Mouse (Mus musculus) CH12.LX (cell line): Measurements from ENCODE around the gene Dhx32. TPM values are rescaled to one million over a fixed set of nuclear protein-coding genes. Genes with fewer than 3 reads are reported as not detected.
"Not testable (repeated sequence)": the region's sequence is repeated elsewhere in the genome, so short reads cannot be mapped to it uniquely, and the experiment has no call there.

Source experiments
- DNase-seq: peaks from one replicate; pipeline ENCODE4 v3.0.0-alpha.2; 2013; ENCODE audit errors: extremely low read depth
- H3K27ac ChIP-seq: 2 replicates; pipeline ENCODE4 v1.5.1; 2012; ENCODE audit warnings: low read depth, mild to moderate bottlenecking, control low read depth, moderate library complexity; ENCODE audit not compliant: insufficient read depth
- H3K27me3 ChIP-seq: replicated peaks from 2 replicates; pipeline ENCODE3; 2012; ENCODE audit warnings: inconsistent platforms
- H3K36me3 ChIP-seq, 2 experiments: replicated peaks in 1 of 2; 2 replicates each; pipeline versions ENCODE3 to v1.6.1; 2012; ENCODE audit warnings: inconsistent platforms in 1 of 2, low read length in 1 of 2, mild to moderate bottlenecking in 1 of 2, mixed read lengths in 1 of 2, moderate library complexity in 1 of 2; ENCODE audit not compliant: control insufficient read depth in 1 of 2, insufficient read depth in 1 of 2
- H3K4me1 ChIP-seq, 2 experiments: 2 replicates each; pipeline ENCODE4 v1.6.1; 2012; ENCODE audit warnings: inconsistent platforms in 1 of 2, moderate library complexity in 1 of 2; ENCODE audit not compliant: insufficient read depth in 2 of 2, control insufficient read depth in 1 of 2
- H3K4me2 ChIP-seq: 2 replicates; pipeline ENCODE4 v1.6.1; 2012; ENCODE audit warnings: low read depth, mild to moderate bottlenecking, control low read depth; ENCODE audit not compliant: poor library complexity, insufficient read depth, severe bottlenecking
- H3K4me3 ChIP-seq, 3 experiments: fragments of 150-350 bp in 1 of 3; sonication (generic) in 1 of 3; replicated peaks in 1 of 3; 2 replicates each; pipeline versions ENCODE3 to v1.5.1; 2011 to 2012; ENCODE audit warnings: low read depth in 2 of 3, low read length in 2 of 3, mild to moderate bottlenecking in 2 of 3, moderate library complexity in 2 of 3, control low read depth in 1 of 3, improper control_type of control experiment in 1 of 3, inconsistent platforms in 1 of 3, mixed read lengths in 1 of 3; ENCODE audit not compliant: poor library complexity in 1 of 3
- H3K79me2 ChIP-seq: replicated peaks from 2 replicates; pipeline ENCODE4 v1.6.1; 2012; ENCODE audit warnings: mild to moderate bottlenecking, moderate library complexity; ENCODE audit not compliant: control insufficient read depth, poor library complexity, insufficient read depth, severe bottlenecking; ENCODE audit errors: extremely low read depth
- H3K9ac ChIP-seq: 2 replicates; pipeline ENCODE4 v1.6.1; 2012; ENCODE audit warnings: low read depth, mild to moderate bottlenecking, control low read depth, moderate library complexity; ENCODE audit not compliant: insufficient read depth
- H3K9me3 ChIP-seq: replicated peaks from 2 replicates; pipeline ENCODE3; 2012; ENCODE audit warnings: low read length, inconsistent platforms, mixed read lengths
- CHD1 ChIP-seq: IDR thresholded peaks from 2 replicates; pipeline ENCODE4 v1.6.1; 2012; ENCODE audit warnings: low read depth, low read length, improper control_type of control experiment, inconsistent platforms
- CTCF ChIP-seq, 2 experiments: IDR thresholded peaks in 1 of 2; conservative IDR thresholded peaks in 1 of 2; 2 replicates each; pipeline ENCODE4 v1.5.1; 2011 to 2012; ENCODE audit warnings: low read depth in 2 of 2, low read length in 2 of 2, improper control_type of control experiment in 1 of 2, inconsistent platforms in 1 of 2, mild to moderate bottlenecking in 1 of 2, moderate library complexity in 1 of 2
- ELF1 ChIP-seq: IDR thresholded peaks from 2 replicates; pipeline ENCODE4 v1.6.1; 2014; ENCODE audit warnings: low read depth, mild to moderate bottlenecking, inconsistent platforms, low read length, improper control_type of control experiment
- EP300 ChIP-seq: IDR thresholded peaks from 2 replicates; pipeline ENCODE4 v1.6.1; 2011; ENCODE audit warnings: low read length, improper control_type of control experiment
- MAFK ChIP-seq: IDR thresholded peaks from 2 replicates; pipeline ENCODE4 v1.6.1; 2011; ENCODE audit warnings: low read length, improper control_type of control experiment; ENCODE audit not compliant: insufficient replicate concordance
- MAX ChIP-seq: IDR thresholded peaks from 2 replicates; pipeline ENCODE4 v1.6.1; 2011; ENCODE audit warnings: low read length, improper control_type of control experiment
- MYC ChIP-seq: IDR thresholded peaks from 2 replicates; pipeline ENCODE4 v1.6.1; 2011; ENCODE audit warnings: low read depth, mild to moderate bottlenecking, improper control_type of control experiment, low read length
- RAD21 ChIP-seq: IDR thresholded peaks from 2 replicates; pipeline ENCODE4 v1.6.1; 2011; ENCODE audit warnings: low read depth, mild to moderate bottlenecking, low read length, improper control_type of control experiment, moderate library complexity
- UBTF ChIP-seq: IDR thresholded peaks from 2 replicates; pipeline ENCODE4 v1.6.1; 2012; ENCODE audit warnings: low read depth, mild to moderate bottlenecking, inconsistent platforms, low read length, improper control_type of control experiment, moderate library complexity
- dilution Hi-C: fragments of 300-500 bp; cut with MboI; formaldehyde crosslinking; loops from 2 replicates; pipeline ENCODE4 v1.14.3; 2020; ENCODE audit warnings: low sequenced_read_pairs; ENCODE audit not compliant: extremely low pct_unique_long_range_greater_than_20kb, extremely low pct_ligation_motif_present
- in situ Hi-C: fragments of 300-500 bp; cut with MboI; formaldehyde crosslinking; loops from 3 replicates; pipeline ENCODE4 v1.14.3; 2019; ENCODE audit warnings: low sequenced_read_pairs, low pct_ligation_motif_present, low pct_unique_long_range_greater_than_20kb, mixed read lengths
- polyA plus RNA-seq: library from polyadenylated mRNA; unstranded; fragments of >175 nt; gene quantifications from 2 replicates; pipeline ENCODE4 v1.2.1, GENCODE M21; 2012; ENCODE audit warnings: low read depth; ENCODE audit not compliant: insufficient read length
- total RNA-seq, 2 experiments: library from RNA; depleted of rRNA; stranded (reverse); fragments of 300-350 nt in 1 of 2; fragments of >200 nt in 1 of 2; gene quantifications; 2 replicates each; pipeline ENCODE4 v1.2.3; 2012 to 2014

Dhx32 gene
- total and polyA plus RNA-seq, 3 experiments = 16.3 to 20.6 (median 16.9) TPM

GRCm38 (mm10) chr7:133685644-133686043 lies 96.9 kb downstream of the Dhx32 start:
- DNase-seq, H3K4me2 ChIP-seq, H3K9ac ChIP-seq, in situ Hi-C loops, H3K79me2 ChIP-seq, H3K27me3 ChIP-seq, H3K27ac ChIP-seq, dilution Hi-C loops: not testable (repeated sequence)
- peak overlapping the region in 1 of 3 experiments; percentile 50 for H3K4me3 ChIP-seq
- peaks cover 5 to 21% of the 10 kb centered on the region in 2 experiments for H3K4me1 ChIP-seq
- H3K9me3 ChIP-seq = peaks cover 24% of the 10 kb centered on the region
- peaks cover 21 to 48% of the 10 kb centered on the region in 2 experiments for H3K36me3 ChIP-seq

GRCm38 (mm10) chr7:133684701-133685100 lies 97.8 kb downstream of the Dhx32 start:
- Histone ChIP-seq H3K9ac (no peak overlapping the region), H3K4me2 (no peak overlapping the region), H3K27me3 (no peaks in the 10 kb centered on the region), H3K36me3 (peaks cover 21 to 39% of the 10 kb centered on the region in 2 experiments), H3K9me3 (peaks cover 24% of the 10 kb centered on the region), H3K79me2 (no peaks in the 10 kb centered on the region), H3K4me3 (no peak overlapping the region), H3K27ac (no peak overlapping the region), H3K4me1 (peaks cover 5 to 21% of the 10 kb centered on the region in 2 experiments)
- no peak for DNase-seq
- no peak for TF ChIP-seq EP300
- TF ChIP-seq ELF1 = no peak
- no peak for TF ChIP-seq MAFK
- dilution Hi-C loops (no loop called here), in situ Hi-C loops (no loop called here)

- Histone ChIP-seq H3K4me2 (no peak overlapping the region), H3K79me2 (no peaks in the 10 kb centered on the region), H3K9ac (no peak overlapping the region), H3K36me3 (peaks cover 21 to 34% of the 10 kb centered on the region in 2 experiments), H3K27ac (no peak overlapping the region)
- in situ Hi-C loops = no loop called here
- DNase-seq = peak; percentile 21
- peak; percentile 25 to 64; a peak in 2 of 4 replicates for TF ChIP-seq CTCF (conservative IDR thresholded peaks at IDR 0.05 in 1 of 2, IDR thresholded peaks at IDR 0.05 in 1 of 2; ENCODE audit: low read depth in 2 of 2, low read length in 2 of 2)
- TF ChIP-seq CHD1 = no peak
- peak; percentile 46; the same call in 1 of the 2 replicates for TF ChIP-seq MYC
- no peak for TF ChIP-seq UBTF
- TF ChIP-seq RAD21 = peak; percentile 40
- TF ChIP-seq MAX = no peak
- TF ChIP-seq, all 38 proteins: peak for 3
- Histone ChIP-seq H3K9me3 (peaks cover 20% of the 10 kb centered on the region), H3K4me3 (no peak overlapping the region), H3K4me1 (peaks cover 5 to 21% of the 10 kb centered on the region in 2 experiments), H3K27me3 (no peaks in the 10 kb centered on the region)
- dilution Hi-C loops = no loop called here
These were observed 98.4 kb downstream of the Dhx32 start for GRCm38 (mm10) chr7:133684110-133684509.
